Mouse (Mus musculus) lung, postnatal 10 days (tissue): ENCODE results near the gene 2810004N23Rik.

Source experiments
- DNase-seq: peaks from one replicate; pipeline ENCODE4 v3.0.0; 2021

The 2810004N23Rik gene

DNA sequence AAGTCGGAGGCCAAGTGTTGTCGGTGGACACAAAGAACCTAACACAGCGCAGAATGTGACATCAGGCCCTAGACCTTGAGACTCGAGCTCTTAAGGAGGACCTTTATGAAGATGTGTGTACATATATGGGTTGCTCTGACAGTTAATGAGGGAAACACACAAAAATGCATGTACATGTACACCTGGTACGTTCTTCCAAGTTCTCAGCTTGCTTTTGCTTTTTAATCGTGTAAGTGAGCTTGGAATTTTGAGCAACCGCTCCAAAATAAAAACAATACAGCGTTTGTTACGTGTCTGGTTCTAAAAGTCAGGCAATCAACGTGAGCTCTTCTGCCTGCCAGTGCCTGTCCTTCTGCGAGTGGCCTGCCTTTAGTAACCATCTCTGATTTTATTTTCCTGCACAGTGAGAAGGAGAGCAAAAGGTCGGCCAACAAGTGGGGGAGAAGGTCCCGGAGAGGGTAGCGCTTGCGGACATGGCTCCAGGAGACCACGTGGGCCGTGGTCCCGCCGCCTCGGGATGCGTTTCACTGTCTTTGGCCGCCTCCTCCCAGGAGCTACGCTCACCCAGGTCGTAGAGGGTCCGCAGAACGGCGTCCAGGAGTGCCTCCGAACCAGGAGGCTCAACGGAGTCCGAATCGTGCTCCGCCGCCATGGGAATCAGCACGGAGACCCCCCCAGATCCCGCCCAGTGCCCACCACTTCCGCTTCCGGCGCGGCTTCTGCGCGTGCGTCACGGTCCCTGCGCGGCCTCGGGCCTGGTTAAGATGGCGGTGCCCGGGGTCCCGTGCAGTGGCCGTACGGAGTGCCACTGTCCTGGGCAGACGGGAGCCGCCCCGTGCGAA lies at the start of gene 2810004N23Rik, which contains the start of gene Gnpat:
2810004N23Rik (minus strand) TSS at position 800 of the 842 bp plus-strand sequence.
Gnpat (plus strand) TSS at position 713 of the 842 bp plus-strand sequence.
- DNase-seq: peak; percentile 95

DNA sequence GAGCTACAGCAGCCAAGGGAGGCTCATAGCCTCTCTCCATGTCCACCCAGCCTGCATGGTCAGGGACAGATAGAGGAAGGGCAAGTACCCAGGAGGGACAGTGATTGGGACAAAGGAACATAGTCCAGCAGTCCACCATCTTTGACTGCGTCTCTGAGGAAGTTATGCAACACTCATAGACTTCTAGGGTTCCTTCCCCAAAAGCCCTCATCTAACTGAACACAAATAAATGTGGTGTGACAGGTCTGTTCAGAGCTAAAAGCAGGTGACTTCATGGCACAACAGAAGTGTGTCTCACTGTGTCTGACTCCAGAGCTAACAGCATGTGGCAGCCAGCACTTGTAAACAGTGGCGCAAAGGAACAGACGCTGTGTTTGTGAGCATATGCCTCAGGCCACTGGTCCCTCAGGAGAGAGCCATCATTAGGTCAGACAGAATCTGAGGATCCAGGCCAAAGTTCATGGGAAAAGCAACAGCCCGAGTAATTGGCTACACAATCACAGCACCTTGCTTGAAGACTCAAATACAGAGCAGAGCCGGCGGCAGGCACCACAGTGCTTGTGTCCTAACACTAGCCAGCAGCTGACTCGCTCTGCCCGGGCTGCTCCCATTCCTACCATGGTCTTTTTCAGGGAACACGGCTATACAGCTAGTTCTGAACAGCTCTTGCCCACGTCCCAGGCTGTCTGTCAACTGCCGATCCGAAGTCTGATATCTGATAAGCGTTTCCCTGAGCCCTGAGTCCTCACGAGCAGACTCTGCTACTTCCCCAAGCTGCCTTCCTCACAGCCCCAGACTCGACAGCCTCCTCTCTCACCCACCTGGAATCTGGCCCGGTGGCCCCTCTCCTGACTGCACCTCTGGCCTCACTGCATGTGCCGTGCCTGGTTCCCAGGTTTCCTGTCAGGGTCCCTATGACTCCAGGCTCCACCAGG lies 49.3 kb upstream of the 2810004N23Rik start:
- DNase-seq: no peak

DNA sequence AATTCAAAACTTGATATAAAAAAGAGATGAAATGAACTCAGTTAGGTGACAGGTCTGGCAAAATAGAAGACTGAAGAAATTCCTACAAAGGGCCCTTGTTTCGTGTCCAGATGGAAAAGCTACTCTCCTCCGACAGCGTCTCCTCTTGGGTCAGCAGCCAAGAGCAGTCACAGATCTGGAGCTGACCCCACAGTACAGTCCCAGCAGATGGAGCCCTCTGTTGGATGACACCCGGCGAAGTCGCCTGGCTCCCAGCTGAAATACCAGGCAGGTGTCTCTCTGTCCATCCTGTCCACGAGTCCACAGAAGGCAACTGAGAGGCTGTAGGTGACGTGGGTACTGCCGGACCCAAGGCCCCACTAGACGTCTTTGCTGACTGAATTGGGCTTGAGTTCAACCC lies 47.4 kb upstream of the 2810004N23Rik start:
- no peak for DNase-seq

DNA sequence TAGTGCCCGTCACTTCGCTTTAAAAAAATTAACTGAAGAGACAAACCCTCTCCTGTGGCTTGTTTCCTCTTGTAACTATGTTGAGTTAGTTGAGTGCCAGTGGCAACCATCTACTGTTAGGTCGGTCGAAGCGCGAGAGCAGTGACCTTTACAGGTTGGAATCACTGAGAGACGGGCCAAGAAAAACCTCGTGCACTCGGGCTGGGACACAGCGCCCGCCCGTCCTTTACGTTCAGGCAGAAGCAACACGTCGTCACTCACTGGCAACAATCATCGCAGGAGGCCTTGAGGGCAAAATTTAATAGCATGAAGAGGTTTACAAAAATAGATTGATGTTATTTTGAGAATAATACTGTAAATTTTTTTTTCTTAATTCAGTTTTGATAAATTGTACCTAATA lies 47.0 kb upstream of the 2810004N23Rik start:
- DNase-seq: no peak

DNA sequence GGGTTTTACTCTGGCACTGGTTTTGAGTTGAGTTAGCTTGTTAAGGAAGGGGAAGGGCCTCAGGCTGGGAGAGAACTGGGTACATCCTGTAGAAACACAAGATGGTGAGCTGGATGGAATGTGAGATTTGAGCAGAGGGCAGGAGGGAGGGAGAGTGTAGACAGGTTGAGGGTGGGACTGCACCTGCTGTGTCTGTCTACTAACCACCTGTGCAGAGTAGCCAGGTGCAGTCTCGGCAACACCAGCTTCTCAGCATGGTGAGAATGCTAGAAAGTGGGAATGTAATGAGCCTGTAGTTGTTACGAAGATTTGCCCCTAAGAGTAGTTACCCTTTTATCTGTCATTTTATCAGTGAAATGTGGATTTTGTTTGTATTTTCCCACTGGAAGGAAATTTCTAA lies 42.6 kb upstream of the 2810004N23Rik start:
- DNase-seq: no peak

DNA sequence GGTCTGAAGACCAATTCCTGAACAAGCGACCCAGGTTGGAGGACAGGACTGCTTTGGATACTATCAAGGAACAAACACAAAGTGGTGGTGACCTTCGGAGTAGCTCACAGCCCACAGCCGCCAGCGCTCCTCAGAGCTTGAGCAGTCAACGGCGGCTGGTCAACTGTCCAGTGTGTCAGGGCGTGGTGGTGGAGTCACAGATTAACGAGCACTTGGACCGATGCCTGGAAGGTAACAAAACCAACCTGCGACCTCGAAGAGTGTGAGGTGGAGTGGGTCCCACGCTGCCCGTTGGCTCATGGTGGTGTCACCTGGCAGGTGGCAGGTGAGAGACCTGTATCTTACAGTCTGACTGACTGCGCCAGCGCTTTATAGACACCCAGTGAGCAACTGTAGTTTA lies 40.3 kb upstream of the 2810004N23Rik start:
- DNase-seq: no peak

DNA sequence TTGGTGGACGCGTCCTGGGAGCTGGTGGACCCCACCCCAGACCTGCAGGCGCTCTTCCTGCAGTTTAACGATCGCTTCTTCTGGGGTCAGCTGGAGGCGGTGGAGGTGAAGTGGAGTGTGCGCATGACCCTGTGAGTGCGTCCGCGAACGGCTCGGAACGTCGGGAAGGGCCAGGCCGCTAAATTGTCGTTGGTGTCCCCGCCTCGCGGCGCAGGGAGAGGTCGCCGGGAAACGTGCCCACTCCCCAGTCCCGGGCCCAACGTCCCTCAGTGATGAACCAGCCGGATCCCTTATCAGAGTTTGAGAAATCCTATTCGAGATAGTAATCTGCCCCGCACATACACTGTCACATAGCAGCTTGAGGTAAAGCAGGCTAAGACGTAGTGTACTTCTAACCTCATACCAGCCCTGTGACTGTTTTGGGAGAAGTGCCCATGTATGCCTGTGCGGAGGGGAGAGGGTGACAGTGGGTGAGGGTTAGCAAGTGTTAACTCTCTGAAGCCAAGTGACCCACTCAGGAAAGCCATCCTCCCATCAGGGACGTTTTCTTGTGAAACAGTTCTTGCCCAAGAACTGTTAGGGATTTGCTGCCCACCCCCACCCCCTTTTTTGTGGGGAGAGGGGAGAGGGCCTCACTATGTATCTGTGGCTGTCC lies 35.5 kb upstream of the 2810004N23Rik start:
- DNase-seq: no peak

DNA sequence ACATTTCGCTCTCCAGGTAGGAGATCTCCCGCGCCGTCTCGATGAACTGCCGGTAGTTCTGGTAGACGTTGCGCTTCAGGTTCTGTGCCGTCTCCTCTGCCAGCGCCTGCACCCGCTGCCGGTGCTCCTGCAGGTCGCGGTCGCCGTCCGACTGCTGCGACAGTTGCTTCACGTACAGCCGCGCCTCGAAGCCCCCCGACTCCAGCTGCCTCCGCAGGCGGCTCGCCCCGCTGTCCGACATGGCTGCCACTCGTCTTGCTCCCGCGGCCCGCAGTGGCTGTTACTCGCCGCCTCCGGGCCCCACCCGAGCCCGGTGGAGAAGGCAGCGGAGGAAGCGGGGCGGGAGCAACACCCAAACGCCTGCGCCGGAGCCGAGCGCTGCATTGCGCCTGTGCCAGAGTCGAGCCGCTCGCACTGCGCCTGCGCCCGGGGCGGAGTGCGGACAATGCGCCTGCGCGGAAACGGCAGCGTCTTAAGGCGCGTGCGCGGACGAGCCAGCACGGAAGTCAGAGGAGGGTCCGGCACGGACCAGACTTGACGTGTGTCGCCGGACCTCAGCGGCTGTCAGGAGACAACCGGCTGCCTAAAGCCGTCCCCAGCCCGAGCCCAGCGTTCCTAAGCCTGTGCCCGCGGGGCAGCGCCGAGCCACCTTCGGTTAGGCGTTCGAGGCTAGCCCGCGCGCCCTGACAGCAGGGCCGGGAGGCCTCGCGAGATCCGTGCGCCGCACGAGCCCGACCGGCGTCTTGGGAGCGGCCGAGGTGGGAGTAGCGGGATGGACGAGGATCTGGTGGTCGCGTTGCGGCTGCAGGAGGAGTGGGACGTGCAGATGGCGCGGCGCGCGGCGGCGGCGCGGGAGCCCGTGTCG lies 34.7 kb upstream of the 2810004N23Rik start, which contains the start of the genes Exoc8 and Sprtn:
Exoc8 (minus strand) TSS at position 320 of the 865 bp plus-strand sequence.
Sprtn (plus strand) TSS at position 501 of the 865 bp plus-strand sequence.
- peak; percentile 97 for DNase-seq

DNA sequence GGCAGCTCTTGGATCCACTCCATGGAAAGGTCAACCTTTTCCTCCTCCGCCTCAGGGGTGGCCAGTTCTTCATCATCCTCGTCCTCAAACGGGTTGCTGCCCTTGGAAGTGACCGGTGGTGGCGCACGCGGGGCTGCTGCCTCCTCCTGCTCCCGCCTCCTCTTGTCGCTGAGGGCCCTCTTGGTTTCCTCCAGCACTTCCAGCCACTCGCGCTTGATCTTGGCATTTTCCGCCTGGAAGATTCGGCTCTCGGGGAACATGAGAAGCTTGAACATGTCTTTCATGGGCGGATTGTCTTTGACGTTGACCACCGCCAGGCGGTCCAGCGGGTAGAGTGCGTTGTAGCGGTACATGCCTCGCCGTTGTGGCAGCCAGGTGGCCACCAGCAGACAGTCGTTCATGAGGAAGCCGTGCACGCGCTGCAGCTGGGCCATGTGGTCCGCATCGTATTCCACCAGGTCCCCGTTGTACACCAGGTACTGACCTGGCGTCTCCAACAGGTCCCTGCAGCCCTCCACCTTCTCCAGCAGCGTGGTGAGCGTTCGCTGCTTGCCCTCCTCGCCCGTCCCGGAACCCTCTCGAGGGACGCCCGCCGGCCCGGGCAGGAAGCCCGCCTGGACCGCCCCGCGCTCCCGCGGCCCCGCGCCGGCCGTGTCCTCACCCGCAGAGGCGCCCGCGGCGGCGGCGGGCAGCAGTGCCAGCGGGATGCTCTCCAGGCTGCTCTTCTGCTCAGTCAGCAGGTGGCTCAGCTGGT lies 33.9 kb upstream of the 2810004N23Rik start:
- peak; percentile 91 for DNase-seq

DNA sequence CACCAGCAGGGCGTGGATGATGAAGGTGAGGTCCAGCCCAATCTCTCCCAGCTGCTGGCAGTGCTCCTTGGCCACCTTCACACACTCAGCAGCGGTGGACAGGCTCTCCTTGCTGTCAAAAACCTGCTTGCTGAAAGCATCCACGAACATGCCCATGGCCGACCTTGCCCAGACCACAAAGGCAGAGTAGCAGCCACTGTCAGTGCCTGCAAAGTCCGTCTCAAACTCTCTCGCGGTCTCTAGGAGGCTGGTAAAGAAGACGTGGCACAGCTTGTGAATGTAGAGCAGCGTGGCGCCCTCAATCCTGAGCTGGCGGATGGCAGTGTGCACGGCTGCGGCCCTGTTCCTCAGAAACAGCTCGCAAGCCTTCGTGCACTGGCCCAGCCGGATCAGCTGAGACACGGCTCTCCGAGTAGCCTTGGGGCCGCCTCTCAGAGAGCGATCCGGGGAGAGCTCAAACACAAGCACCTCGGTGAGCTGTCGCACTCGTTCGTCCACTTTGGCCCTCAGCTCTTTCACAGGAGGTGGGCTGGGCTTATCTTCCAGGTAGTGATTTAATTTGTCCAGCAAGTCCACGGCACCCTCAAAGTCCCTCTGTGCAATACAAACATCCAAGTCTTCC lies 33.2 kb upstream of the 2810004N23Rik start:
- no peak for DNase-seq

DNA sequence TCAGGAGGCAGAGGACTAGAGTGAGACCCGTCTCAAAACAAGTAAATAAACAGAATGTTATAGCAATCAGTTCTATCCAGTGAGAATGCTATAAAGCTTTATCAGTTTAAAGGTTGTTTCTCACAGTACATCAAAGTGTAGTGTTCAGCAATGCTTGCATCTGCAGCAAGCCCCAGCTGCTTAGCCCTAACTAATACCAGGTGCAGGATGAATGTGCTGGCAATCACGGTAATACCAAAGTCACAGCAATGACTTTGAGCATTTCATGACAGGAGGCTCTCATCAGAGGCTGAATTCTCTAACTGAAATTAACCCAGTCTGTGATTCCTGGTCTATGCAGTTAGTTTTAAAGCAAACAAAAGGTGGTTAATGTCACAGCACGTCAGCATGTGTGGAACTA lies 29.7 kb upstream of the 2810004N23Rik start:
- no peak for DNase-seq

DNA sequence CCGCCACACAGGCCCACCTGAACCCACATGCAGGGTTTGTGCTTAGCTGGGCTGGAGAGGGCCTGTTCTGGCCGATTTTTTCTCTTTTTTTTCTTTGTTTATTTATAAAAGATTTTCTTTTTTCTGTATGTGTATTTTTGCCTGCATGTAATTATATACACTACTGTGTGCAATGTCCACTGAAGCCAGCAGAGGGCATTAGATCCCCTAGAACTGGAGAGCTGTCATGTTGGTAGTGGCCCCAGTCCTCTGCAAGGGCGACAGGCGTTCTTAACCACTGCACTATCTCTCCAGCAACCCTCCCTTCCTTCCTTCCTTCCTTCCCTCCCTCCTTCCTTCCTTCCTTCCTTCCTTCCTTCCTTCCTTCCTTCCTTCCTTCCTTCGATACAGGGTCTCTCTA lies 25.5 kb upstream of the 2810004N23Rik start:
- no peak for DNase-seq

DNA sequence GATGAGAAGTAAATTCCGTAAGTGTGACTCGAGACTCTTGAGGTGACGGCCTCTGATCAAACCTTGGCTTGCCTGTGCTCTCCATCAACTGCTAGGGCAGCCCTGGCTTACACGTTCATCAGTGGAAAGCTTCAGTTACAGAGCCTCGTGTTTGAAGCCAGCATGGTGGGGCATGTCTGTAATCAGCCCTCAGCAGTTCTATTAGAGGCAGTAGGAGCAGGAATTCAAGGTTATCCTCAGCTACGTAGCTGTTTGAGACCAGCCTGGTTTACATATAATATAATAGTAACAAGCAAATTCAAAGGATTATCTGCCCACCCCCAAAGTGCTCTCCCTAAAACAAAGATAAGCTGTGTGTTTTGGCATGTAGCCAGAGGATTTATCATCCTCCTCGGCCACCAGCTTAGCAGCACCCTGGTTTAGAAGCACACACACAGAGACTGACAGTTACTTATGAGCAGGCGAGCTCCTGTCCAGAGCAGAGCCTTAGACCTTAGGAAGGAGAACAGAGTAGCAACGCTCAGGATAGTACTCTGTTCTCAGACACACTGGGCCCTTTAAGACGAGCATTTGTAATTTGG lies 16.1 kb upstream of the 2810004N23Rik start:
- no peak for DNase-seq

DNA sequence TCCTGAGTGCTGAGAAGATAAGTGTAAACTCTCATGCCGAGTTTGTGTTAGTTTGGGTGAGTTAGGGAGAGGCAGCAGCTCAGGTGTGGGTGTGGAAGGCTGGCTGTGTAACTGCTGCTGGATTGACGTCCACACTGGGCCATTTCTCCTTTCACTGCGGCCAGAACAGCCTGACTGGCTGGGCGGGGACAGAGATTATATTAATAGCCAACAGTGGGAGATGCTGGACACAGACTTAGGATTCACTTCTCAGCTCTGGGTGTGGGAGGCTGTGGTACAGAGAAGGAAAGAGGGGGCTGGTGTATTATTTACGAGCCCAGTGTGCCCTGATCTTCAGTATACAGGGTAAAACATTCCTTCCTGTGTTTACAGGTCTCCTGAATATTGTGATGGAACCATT lies 15.2 kb upstream of the 2810004N23Rik start:
- no peak for DNase-seq

DNA sequence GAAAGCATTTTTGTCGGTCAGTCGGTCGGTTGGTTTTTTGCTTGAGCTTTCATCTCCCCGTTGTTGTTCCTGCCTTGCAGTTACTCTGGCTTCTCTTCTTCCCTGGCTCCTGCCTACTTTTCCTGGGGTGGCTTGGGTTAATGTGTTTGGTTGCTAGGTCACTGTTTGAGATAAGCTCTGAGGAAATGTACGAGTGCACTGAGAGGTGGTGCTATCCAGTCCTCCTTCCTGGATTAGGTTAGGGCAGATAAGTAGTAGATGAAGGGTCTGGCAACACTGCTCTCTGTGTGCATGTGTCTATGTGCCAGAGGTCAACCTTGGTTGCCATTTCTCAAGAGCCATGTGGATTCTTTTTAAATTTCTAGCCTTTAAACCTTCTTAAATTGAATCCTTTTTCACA lies 9.8 kb upstream of the 2810004N23Rik start:
- no peak for DNase-seq

DNA sequence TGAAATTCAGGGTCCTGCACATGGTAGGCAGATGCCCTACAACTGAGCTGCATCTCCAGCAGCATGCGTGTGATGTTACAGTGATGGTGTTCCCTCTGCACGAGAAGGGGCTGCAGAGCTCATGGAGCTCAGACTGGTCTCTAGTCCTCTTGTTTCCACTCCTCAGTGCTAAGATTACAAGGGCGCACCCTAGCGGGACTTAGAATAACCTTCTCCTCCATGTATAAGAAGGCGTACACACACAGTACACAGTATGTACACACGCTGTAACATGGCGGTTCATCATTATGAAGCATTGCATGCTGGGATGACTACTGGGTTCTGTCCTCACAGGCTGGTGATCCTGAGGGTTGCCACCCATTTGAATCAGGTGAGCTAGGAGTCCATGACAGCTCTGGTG lies 9.2 kb upstream of the 2810004N23Rik start:
- DNase-seq: no peak

DNA sequence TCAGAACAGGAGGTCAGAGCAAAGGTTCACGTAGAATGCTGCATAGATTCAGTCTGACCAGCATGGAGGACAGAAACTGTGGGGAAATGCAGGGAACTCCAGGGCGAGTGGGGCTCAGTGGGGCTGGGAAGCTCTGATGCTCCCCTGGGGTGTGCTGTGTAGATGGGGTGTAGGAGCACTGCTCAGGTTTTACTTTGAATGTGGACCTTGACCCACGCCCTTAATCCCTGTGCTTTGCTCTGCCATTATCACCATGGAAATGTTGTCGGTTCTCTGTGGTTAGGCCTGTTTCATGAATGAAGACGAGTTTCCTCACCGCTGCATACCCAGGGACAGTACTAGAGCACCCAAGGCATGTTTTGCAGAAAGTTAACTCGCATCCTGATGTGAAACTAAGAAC lies 8.6 kb upstream of the 2810004N23Rik start:
- DNase-seq: no peak

DNA sequence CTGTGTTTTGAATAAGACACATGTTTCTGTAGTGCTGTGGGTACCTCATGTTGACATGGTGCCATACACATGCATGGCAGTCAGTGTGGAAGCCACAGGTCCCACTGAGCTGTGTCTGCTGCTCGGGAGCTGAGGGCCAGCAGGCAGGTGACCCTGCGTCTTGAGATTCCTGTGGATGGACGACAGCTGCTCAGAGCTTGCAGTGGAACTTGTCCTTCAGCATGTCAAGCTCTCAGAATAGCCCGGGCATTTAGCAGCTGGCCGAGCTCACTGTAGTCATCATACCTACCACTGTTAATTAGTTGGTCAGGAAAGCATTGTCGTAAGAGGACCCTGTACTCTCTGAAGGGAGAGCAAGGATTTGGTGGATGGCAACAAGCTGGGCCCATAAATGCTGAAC lies 6.8 kb upstream of the 2810004N23Rik start:
- no peak for DNase-seq

DNA sequence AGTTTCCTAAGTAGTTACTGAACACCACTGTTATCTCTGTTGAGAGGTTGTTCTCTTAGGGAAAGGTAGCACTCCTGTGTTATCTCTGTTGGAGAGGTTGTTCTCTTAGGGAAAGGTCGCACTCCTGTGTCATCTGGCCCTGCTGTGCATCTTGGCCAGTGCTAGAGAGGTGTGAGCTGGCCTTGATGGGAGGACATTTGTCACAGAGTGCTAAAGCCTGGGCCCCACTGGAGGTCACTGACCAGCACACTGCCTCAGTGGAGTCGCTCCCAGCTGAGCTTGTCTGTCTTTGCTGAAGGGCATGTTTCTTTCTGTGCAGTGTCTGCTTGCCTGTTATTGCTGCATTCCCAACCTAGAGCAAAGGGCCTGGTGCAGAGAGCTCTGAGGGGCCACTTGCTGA lies 4.2 kb upstream of the 2810004N23Rik start:
- no peak for DNase-seq

DNA sequence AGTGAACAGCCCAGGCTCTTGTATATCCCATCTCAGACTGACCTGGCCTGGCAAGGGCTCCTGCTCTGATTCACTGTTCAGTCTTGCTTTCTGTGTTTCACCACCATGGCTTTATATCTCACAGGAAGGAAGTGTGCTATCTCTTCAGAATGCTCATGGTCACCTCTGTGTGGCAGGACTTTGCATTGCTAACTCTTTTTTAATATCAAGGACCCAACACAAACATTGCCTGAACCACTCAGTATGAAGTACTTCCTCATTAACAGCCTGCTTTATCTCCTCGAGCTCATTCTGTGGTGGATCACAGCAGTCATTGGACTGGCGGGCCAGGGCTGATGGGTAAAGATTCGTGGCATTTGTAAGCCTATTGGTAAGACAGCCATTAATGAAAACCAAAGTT lies 3.7 kb upstream of the 2810004N23Rik start:
- DNase-seq: no peak
